Mouse (Mus musculus): Measurements from ENCODE around the gene Mrpl43.
A peak's percentile ranks its signal among the peaks of the same experiment; 100 is the strongest.

The Mrpl43 gene

DNA sequence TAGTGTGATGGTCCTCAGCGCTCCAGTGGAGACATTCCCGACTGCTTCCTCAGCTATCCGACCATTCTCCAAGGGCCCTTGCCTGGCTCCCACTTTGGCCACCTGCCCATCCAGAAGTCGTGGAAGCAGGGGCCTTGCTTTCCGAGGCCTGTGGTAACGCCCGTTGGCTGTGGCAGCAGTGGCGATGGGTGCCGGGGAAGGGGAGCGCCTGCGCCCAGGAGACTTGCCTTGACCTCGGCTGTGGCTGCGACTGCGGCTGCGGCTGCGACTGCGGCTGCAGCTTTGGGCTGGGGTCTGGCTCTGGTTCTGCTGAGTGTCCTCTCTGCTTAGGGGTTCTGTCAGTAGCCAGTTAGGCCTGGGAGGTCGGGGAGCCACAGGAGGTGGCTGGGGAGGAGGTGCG is 22.5 kb upstream of the Mrpl43 start:
- no peak for DNase-seq

DNA sequence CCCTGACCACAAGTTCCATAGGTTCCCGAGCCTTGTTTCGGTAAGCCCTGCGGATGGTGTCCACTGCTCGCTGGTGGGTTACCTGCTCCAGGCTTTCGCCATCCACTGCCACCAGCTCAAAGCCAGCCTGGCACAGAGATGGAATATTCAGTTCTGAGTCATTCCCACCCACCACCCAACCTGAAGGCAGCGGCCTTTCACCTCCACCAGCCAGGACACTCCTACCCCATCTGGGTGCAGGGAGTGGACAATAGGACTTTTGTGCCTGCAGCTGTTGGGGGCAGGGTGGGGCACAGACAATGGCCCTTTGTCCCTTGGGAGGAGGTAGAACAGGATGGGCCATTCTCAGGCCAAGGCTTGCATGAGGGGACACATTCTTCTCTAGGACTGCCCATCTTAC is 21.6 kb upstream of the Mrpl43 start:
- DNase-seq, result no peak

DNA sequence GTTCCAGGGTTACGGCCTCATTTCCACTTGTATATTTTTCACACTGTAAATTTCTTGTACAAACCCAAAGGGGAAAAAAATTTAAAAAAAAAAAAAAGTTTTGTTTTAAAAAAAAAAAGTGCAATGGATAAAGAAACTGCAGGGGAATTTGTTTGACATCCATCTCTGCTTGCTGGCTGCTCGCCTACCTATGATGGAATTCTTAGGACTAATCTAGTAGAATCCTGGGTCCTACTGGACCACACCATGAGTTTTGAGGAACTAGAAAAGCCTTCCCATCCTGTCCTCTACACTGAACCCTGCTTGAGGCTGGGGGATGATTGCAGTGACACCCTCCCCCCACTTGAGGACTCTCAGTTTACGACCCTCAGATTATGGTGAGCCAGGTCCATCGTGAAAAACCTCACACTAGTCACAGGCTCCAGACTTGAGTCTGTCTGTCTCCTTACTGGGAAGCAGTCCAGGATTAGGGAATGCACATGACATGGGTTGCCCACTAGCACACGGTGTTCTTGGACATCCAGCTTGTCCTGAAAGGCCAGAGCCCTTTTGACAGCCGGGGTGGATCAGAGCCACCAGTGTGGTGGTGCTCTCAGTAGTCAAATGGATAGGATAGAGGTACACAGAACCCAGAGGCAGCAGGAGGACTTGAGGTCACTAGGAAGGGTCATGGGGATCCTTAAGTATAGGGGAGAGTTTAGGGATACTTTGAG is 20.9 kb upstream of the Mrpl43 start:
- DNase-seq, result no peak

DNA sequence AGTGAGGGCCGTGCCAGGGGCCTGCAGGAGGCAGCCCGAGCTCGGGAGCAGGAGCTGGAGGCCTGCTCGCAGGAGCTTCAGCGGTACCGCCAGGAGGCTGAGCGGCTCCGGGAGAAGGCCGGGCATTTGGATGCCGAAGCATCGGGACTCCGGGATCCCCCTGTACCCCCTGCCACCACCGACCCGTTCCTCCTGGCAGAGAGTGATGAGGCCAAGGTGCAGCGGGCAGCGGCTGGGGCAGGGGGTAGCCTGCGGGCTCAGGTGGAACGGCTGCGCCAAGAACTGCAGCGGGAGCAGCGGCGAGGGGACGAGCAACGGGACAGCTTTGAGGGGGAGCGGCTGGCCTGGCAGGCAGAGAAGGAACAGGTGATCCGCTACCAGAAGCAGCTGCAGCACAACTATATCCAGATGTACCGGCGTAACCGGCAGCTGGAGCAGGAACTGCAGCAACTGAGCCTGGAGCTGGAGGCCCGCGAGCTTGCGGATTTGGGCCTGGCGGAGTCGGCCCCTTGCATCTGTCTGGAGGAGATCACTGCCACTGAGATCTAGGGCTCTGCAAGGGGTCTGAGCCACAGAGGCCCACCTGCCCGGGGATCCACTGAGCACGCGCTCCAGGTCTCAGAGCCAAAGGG is 19.8 kb upstream of the Mrpl43 start:
- no peak for DNase-seq

DNA sequence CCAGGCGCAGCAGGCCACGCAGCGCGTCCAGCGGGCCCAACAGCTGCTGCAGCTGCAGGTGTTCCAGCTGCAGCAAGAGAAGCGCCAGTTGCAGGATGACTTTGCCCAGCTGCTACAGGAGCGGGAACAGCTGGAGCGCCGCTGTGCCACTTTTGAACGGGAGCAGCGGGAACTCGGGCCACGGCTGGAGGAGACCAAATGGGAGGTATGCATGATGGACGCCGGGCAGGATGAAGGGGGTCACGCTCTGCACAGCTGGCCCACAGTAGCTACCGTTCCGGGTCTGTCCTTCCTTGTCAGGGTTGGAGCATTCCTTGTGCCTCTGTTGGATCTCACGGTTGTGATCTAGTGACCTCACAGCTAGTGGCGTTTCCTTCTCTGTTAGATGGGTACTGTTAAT is 18.5 kb upstream of the Mrpl43 start:
- DNase-seq, result no peak

DNA sequence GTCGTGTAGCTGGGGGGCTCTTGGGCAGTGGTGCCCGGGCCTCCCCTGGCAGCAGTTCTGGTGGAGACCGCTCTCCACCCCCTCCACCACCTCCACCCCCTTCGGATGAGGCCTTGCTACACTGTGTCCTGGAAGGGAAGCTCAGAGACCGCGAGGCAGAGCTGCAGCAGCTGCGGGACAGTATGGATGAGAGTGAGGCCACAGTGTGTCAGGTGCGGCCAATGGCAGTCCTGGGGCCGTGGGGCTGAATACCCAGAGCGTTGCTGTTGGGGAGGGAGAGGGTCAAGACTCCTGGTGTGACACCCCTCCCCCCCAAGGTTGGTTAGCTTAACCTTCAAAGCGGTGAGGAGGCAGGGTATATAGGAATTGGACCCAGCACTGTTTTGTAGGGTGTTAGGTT is 17.8 kb upstream of the Mrpl43 start:
- DNase-seq, result no peak

DNA sequence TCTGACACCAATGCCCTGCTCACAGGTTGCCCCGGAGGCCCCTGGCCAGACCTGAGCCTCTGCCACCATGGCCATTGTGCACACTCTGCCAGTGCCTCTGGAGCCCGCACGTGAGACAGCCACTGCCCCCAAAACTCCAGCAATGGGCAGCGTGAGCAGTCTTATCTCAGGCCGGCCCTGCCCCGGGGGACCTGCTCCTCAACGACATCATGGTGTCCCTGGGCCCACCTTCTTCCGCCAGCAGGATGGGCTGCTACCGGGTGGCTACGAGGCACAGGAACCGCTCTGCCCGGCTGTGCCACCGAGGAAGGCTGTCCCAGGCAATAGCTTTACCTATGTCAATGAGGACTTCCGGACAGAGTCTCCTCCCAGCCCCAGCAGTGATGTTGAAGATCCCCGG is 15.1 kb upstream of the Mrpl43 start:
- DNase-seq, result no peak

DNA sequence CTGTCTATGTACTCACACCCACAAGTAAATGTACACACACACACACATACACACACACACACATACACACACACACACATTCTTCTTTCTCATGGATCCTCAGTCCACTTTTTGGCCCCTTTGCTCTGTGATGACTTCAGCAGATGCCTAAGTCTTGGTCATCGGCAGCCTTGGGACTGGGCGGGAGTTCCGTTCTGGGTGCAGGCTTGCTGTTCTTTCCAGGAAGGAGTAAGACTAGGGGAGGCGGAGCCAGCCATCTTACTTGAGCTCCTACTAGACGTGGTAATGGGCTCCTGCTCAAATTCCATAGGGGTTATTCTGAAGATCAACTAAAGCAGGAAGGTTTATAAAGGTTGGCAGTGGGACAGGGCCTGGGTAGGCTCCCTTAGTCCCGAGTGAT is 14.1 kb upstream of the Mrpl43 start:
- DNase-seq, result no peak

DNA sequence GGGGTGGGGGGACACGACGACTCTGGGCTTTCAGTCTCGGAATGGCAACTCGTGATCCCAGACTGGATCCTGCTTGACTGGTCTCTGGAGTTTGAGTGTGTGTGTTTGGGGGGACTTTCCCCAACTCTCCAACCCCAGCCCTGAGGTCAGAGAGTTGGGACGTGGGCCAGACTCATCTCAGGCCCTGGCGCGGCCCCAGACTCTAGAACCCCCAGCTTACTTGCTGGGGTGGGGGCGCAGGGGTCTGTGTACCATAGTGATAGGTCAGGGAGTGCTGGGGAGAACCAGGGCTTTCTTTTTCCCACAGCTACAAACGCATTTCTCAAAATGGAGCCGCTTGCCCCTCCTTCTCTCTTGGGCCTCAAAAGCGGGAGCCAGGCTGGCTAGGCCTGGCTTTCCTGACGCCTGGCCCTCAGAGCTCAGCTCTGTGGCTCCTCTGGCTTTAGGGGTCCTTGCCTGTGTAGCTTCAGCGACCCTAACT is 12.1 kb upstream of the Mrpl43 start:
- DNase-seq, result no peak

DNA sequence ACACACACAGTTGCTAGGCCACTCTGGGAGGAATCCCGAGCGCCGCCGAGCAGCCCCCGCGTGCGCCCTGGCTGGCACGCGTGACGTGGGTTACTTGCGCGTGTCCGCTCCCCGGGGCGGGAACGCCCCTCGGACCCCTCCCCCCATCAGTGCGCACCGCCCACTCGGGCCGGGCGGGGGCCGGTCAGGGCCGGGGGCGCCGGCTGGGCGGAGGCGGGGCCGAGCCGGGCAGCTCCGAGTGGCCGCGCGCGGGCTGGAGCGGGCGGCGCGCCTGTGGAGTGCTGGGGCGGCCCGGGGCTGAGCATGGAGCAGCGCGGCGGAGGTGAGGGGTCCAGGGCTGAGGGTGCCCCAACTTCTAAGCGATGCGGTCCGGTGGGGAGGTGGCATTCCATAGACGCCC is 11.7 kb upstream of the Mrpl43 start:
- DNase-seq, result peak; percentile 47 to 52

DNA sequence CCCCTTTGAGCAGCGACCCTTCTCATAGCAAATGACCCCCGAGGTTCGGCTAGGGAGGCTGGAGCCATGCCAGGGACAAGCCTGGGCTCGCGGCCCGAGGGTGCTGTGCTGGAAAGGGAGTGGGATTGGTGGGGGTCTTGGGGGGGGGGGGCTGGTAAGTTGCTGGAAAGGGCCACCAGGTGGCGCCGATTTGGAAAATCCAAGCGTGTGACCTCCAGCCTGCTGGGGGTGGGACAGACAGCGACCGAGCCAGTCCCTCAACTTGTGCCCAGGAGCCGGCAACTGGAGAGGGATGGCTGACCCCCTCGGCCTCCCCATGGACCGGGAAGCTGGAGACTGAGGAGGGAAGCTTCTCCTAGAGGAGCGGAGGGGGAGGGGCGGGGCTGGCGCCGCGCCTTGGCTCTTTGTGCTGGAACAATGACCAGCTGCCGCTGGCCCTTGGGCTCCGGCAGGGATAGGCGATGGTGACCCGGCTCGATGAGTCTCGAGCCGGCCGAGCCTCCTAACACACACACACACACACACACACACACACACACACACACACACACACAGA is 11.1 kb upstream of the Mrpl43 start:
- peak; percentile 31 to 35 for DNase-seq

DNA sequence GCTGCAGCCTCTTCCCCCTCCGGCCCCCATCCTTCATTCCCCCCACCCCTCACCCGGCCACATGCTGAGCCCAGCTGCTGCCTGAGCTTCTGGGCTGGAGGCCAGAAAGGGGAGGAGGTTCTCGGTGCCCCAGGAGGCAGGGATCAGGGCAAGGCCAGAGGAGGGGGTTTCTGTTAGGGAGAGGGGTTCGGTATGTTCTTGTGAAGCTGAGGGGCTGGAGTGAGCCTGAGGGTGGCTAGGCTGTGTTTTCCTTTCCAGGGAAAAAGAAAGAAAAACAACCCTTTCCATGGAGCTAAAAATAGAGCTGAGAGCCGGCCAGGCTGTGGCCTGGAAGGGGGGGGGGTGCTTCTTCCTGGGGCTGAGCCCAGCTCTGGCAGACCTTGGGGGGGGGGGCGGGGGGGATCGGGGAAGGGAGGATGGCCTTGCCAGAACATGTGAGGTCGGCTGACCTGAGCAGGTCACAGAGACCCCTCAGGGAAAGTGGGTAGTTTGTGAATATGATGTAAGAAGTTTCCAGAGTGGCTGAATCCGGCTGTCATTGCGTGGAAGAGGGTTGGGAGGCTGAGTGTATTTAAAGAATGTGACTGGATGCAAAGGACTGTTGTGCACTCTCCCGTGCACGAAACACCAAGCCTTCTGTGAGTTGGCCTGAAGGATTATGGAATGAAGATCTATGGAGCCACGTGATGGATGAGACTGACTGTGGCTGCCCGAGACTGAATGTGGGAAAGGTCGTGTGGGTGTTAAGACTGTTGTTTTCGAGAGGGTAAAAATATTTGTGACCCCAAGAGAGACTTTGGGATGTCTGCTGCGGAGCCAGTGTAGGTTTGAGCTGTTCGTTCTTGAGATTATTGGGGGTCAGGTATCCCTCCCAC is 10.3 kb upstream of the Mrpl43 start:
- DNase-seq, result no peak

DNA sequence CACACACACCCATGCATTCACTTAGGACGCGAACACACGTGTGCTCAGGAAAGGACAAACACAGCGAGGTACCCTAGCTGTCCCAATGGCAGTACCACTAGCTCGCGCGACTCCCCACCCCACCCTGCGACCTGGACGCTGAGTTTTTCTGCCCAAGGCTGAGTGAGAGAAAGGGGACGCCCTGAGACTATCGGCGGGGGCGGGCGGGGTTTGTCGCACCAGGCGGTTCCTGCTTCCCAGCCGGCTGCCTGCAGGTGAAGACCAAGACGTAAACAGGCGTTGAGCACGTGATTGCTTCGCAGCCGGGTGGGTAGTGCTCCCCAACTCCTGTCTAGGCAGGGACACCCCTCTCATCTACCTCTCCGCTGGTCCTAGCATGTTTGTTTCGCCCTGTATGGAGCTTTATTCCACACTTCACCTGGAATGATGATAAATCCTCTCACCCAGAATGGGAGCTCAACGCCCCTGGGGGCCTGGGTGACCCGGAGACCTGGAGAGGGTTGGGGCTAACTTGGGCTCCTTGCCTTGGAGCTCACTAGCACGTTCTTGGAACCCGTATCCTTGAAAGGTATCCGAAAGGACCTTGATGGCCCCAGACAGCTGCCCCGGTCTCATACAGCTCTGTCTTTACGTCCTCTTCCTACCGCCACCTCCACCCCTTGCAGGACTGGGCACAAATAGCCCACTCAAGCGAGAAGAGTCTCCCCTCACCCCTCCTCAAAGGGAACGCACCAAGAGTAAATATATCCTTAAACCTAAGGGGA is 9.5 kb upstream of the Mrpl43 start:
- peak; percentile 75 to 77 for DNase-seq

DNA sequence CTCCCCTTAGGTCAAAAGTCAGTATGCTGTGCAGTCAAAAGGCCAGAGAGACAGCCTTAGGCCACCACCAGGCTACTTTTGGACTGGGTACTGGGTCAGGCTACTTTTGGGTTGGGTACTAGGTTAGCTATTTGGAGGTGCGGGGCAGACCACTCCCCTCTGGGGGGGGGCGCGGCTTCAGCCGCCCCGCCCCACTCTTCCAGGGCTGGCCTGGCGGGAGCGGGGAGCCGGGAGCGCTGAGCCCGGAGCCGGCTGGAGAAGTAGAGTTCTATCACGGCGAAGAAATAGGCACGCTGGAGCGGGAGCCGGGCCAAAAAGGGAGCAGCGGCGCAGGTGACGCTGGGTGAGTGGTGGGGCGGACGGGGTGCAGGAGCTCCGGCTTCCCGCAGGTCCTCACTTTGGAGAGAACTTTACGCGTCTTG is 8.8 kb upstream of the Mrpl43 start:
- DNase-seq, result peak; percentile 26 to 31

DNA sequence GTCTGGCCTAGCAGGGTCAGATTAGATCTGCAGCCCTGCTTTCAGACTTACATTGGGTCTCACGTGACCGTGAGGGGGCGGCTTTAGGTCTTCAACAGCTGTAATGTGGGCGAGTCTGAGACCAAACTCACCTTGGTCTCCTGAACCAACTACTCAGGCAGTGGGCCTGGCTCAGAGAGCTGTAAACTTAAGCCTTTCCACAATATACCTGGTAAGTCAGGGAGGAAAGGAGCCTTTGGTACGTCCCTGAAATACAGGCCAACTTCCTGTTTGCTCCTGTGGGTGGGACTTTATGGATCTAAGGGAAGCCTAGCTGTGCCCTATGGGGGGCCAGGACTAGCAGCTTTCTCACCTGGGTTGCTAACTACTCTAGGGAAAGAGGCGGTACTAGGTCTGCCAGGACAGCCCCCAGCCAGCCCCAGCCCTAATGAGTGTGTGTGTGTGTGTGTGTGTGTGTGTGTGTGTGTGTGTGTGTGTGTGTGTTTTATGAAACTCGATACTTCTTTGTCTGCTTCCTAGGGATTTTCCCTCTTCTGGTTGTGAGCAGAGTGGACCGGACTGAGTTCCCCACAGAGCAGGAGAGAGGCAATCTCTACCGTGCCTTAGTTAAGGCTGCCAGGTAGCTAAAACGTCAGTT is 8.2 kb upstream of the Mrpl43 start, which contains the start of gene Lzts2:
Gene Lzts2, plus strand, starts transcription at position 80 of the 637 bp plus-strand sequence.
- peak; percentile 30 to 34 for DNase-seq

DNA sequence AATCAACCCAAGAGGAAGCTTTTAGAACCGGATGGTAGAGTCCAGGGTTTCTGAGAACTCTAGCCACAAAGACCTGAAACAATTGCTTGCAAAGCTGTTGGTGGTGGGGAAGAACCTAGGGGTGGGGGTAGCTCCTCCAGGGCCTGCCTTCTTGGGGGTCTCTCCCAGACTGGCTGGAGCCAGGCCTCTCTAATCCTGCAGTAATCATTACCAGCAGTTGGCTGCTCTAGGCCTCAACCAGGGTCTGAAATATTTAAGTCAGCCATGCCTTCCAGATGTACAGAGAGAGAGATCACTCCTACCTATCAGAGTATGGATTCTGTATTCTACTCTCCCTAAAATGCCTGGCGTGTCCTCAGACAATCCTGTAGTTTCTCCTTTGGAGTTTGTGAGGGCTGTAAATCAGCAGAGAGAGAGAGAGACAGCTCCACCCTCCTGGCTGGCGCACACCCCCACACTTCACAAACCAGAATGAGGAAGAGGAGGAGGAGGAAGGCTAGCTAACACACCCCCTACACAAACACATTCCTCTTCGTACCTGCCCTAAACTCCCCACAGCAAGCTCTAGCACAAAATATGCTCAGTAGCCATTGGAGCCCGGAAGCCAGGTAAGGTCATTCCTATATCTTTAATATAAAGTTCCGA is 7.5 kb upstream of the Mrpl43 start:
- DNase-seq, result no peak

DNA sequence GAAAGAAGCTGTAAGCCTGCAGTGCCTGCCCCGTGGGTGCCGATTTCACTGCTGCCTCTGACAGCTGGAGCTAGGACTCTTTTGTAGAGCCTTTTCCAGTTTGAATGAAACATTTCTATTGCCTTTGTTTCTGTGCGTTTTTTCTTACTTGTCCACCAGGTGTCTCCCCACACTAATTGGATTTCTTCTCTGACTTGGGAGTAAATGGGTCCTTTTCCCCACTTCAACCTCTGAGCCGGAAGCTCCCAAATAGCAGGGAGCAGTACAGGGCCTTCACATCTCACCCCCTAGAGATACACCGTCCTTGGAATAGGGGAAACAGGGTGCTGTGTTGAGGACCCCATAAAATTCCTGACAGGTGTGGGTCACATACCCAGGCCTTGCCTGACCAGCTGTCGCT is 6.4 kb upstream of the Mrpl43 start:
- no peak for DNase-seq

DNA sequence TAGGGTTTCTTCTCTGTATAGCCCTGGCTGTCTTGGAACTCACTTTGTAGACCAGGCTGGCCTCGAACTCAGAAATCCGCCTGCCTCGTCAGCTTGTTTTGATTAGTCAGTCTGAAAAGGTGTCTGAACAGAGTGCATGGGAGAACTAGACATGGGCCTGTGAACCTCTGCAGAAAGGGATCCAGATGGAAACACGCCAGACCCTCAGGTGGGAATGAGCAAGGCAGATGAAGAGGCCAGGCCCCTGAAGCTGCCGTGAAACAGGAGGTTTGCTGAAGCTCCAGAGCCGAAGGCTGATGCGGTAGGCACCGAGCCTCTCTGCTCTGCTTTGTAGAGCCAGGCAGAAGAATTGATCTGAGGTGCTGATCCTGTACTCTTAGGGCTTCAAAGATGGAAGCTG is 6.0 kb upstream of the Mrpl43 start:
- DNase-seq, result no peak

DNA sequence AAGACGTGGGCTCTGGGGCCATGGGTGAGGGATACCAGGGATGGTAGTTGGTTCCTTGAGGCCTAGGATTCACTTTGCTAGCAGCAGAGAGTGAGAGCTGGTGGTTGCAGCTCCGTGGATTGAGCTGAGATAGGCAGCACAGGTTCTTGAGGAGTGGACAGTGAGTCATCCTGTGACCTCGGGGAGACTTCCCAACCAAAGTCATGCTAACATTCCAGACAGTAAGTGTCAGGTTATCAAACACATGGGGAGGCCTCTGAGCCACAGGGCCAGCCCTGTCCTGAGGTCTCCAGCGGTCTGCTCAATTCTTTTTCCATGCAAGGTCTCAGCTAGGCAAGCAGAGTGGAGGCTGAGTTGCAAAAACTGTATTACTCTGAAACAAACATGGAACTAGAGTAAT is 4.4 kb upstream of the Mrpl43 start:
- DNase-seq, result no peak

DNA sequence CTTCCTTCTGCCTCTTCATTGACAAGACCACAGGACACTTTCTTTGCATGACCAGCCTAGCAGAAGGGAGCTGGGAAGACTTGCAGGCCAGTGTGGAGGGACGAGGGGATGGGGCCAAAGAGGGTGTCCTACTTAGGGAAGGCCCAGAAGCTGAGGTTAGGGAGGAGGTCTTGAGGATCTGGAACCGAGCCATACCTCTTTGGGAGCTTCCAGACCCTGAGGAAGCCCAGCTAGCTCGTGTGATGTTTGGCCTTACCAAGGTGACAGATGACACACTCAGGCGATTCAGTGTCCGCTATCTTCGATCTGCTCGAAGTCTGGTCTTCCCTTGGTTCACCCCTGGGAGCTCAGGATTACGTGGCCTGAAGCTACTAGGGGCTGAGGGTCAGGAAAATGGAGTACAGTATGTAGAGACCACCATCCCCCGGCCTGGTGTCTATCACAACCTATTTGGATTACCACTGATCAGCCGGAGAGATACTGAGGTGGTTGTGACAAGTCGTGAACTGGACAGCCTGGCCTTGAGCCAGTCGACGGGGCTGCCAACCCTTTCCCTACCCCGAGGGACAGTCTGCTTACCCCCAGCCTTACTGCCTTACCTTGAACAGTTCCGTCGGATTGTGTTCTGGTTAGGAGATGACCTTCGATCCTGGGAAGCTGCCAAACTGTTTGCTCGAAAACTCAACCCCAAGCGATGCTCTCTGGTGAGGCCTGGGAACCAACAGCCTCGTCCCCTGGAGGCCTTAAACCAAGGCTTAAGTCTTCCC is 1.4 kb upstream of the Mrpl43 start:
- DNase-seq, result no peak

DNA sequence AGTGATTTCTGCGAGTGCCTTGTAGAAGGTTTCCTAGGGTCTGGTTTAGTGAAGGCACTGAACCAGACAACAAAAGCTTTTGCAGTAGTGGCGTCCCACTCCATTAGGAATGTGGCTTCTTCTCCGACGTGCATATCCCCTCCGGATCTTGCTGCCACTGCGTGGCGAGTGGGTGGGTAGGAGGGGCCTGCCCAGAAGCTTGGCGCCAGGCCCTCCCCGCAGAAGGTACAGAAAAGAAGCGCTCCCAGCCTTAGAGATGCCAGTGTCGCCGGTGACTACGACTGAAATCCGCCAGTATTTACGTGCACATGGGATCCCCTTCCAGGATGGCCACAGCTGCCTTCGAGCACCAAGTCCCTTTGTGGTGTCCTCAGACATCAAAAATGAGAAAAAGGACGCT is 779 bp upstream of the Mrpl43 start:
- DNase-seq, result no peak
